Mouse (Mus musculus): ENCODE measurements at regions not wholly inside any gene's neighbourhood (a gene's known extent, or its start where the extent isn't known, plus 50 kb on each side); places are given as distances from the start of the nearest gene placed in this dataset.
"Not testable (repeated sequence)": the region's sequence is repeated elsewhere in the genome, so short reads cannot be mapped to it uniquely, and the experiment has no call there.

- 80% methylated on average over 5 of the region's 5 CpGs for WGBS
- Histone ChIP-seq H3K4me3 (ENCODE audit: low read depth, low read length) (no peak overlapping the region), H3K4me1 (ENCODE audit: control insufficient read depth, insufficient read depth, low read length) (no peaks in the 10 kb centered on the region), H3K27me3 (replicated peaks; ENCODE audit: control insufficient read depth, insufficient read depth, low read length) (no peaks in the 10 kb centered on the region), H3K4me2 (ENCODE audit: low read depth, low read length) (no peak overlapping the region), H3K36me3 (ENCODE audit: control insufficient read depth, insufficient read depth, low read length) (no peaks in the 10 kb centered on the region), H3K27ac (replicated peaks; ENCODE audit: low read depth, low read length) (no peak overlapping the region), H3K9ac (ENCODE audit: low read depth, low read length) (no peak overlapping the region), H3K9me3 (ENCODE audit: control insufficient read depth, low read length) (peaks cover 11% of the 10 kb centered on the region)
- ATAC-seq (ENCODE audit: low read depth): no peak
- no peak for DNase-seq (ENCODE audit: low spot score)
Measured at GRCm38 (mm10) chr7:87096500-87096899, 100.6 kb downstream of the Vmn2r79 start.

DNA sequence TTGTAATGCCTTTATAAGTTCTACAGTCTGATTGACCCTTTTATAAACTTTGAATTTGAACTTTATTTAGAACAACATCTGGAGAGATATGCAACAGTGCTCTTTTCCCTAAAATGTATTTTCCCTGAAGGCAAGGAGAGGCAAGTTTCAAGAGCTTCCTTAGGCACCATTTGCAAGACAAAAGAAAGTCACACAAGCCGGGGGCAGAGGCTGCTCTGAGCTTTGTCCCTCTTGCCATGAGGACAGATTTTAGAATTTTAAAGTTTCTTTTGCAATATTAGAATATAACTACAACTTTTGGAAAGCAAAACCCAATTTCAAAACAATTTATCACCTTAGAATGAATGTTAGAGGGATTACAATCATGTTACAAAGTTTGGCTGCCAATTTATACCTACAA, 103.7 kb downstream of the Vmn2r79 start:
- H3K4me3 ChIP-seq (ENCODE audit: low read depth, low read length); DNase-seq (ENCODE audit: low spot score); H3K27ac ChIP-seq (replicated peaks; ENCODE audit: low read depth, low read length); H3K4me2 ChIP-seq (ENCODE audit: low read depth, low read length); H3K9ac ChIP-seq (ENCODE audit: low read depth, low read length); H3K4me1 ChIP-seq (ENCODE audit: control insufficient read depth, insufficient read depth, low read length); ATAC-seq (ENCODE audit: low read depth); H3K27me3 ChIP-seq (replicated peaks; ENCODE audit: control insufficient read depth, insufficient read depth, low read length); H3K36me3 ChIP-seq (ENCODE audit: control insufficient read depth, insufficient read depth, low read length): not testable (repeated sequence)
- 56% methylated on average over 1 of the region's 1 CpGs for whole genome bisulfite sequencing
- peaks cover 11% of the 10 kb centered on the region for H3K9me3 ChIP-seq (ENCODE audit: control insufficient read depth, low read length)

DNA sequence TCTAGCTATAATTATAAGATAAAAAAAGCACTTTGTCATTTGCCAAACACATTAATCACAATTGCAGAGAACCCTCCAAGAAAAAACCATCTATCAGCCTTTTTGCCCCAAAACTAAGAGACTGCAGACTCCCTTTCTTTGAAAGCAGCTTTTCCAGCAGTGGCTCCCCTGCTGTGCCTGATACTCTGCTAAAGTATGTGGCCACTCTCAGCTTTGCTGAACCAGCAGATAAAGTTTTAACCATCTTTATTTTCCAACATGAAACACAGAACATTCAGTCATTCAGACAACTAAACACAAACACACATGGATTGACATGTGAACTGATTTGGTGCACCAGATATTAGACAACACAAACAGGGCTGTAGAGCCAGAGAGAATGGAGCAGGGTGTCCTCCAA, 104.5 kb downstream of the Vmn2r79 start:
- H3K9ac ChIP-seq (ENCODE audit: low read depth, low read length); H3K27me3 ChIP-seq (replicated peaks; ENCODE audit: control insufficient read depth, insufficient read depth, low read length); H3K4me2 ChIP-seq (ENCODE audit: low read depth, low read length); H3K4me3 ChIP-seq (ENCODE audit: low read depth, low read length); H3K36me3 ChIP-seq (ENCODE audit: control insufficient read depth, insufficient read depth, low read length); H3K4me1 ChIP-seq (ENCODE audit: control insufficient read depth, insufficient read depth, low read length); H3K27ac ChIP-seq (replicated peaks; ENCODE audit: low read depth, low read length); DNase-seq (ENCODE audit: low spot score); ATAC-seq (ENCODE audit: low read depth): not testable (repeated sequence)
- H3K9me3 ChIP-seq (ENCODE audit: control insufficient read depth, low read length): peaks cover 11% of the 10 kb centered on the region

- H3K27ac ChIP-seq (replicated peaks; ENCODE audit: low read depth, low read length); H3K4me3 ChIP-seq (ENCODE audit: low read depth, low read length); H3K4me1 ChIP-seq (ENCODE audit: control insufficient read depth, insufficient read depth, low read length); H3K27me3 ChIP-seq (replicated peaks; ENCODE audit: control insufficient read depth, insufficient read depth, low read length); H3K4me2 ChIP-seq (ENCODE audit: low read depth, low read length); ATAC-seq (ENCODE audit: low read depth); DNase-seq (ENCODE audit: low spot score); H3K36me3 ChIP-seq (ENCODE audit: control insufficient read depth, insufficient read depth, low read length); H3K9ac ChIP-seq (ENCODE audit: low read depth, low read length); H3K9me3 ChIP-seq (ENCODE audit: control insufficient read depth, low read length): not testable (repeated sequence)
- WGBS: 78% methylated on average over 5 of the region's 5 CpGs
Measured at GRCm38 (mm10) chr7:87101281-87101680, 105.4 kb downstream of the Vmn2r79 start.

- H3K36me3 ChIP-seq (ENCODE audit: control insufficient read depth, insufficient read depth, low read length): no peaks in the 10 kb centered on the region
- ATAC-seq (ENCODE audit: low read depth): 0 out of 2 replicates have a peak, but pooled peaks have one; percentile 63
- H3K4me2 ChIP-seq (ENCODE audit: low read depth, low read length): peak overlapping the region; percentile 41
- no peak overlapping the region for H3K4me3 ChIP-seq (ENCODE audit: low read depth, low read length)
- H3K9ac ChIP-seq (ENCODE audit: low read depth, low read length): peak overlapping the region; percentile 46; the same call in 1 of the 2 replicates
- DNase-seq (ENCODE audit: low spot score): peak; percentile 78
- no peaks in the 10 kb centered on the region for H3K9me3 ChIP-seq (ENCODE audit: control insufficient read depth, low read length)
- 30% methylated on average over 3 of the region's 3 CpGs for WGBS
- H3K4me1 ChIP-seq (ENCODE audit: control insufficient read depth, insufficient read depth, low read length): no peaks in the 10 kb centered on the region
- H3K27ac ChIP-seq (replicated peaks; ENCODE audit: low read depth, low read length): no peak overlapping the region
- no peaks in the 10 kb centered on the region for H3K27me3 ChIP-seq (replicated peaks; ENCODE audit: control insufficient read depth, insufficient read depth, low read length)
Measured at GRCm38 (mm10) chr7:87110312-87110984, 114.5 kb downstream of the Vmn2r79 start.

GRCm38 (mm10) chr7:87110985-87111372, 115.1 kb downstream of the Vmn2r79 start:
- Histone ChIP-seq H3K4me1 (ENCODE audit: control insufficient read depth, insufficient read depth, low read length) (no peaks in the 10 kb centered on the region), H3K36me3 (ENCODE audit: control insufficient read depth, insufficient read depth, low read length) (no peaks in the 10 kb centered on the region), H3K4me2 (ENCODE audit: low read depth, low read length) (peak overlapping the region; percentile 41), H3K4me3 (ENCODE audit: low read depth, low read length) (no peak overlapping the region), H3K27me3 (replicated peaks; ENCODE audit: control insufficient read depth, insufficient read depth, low read length) (no peaks in the 10 kb centered on the region), H3K9me3 (ENCODE audit: control insufficient read depth, low read length) (no peaks in the 10 kb centered on the region), H3K9ac (ENCODE audit: low read depth, low read length) (peak overlapping the region; percentile 46; the same call in 1 of the 2 replicates), H3K27ac (replicated peaks; ENCODE audit: low read depth, low read length) (no peak overlapping the region)
- no peak for ATAC-seq (ENCODE audit: low read depth)
- DNase-seq (ENCODE audit: low spot score): no peak
- WGBS: 55% methylated on average over 4 of the region's 4 CpGs

DNA sequence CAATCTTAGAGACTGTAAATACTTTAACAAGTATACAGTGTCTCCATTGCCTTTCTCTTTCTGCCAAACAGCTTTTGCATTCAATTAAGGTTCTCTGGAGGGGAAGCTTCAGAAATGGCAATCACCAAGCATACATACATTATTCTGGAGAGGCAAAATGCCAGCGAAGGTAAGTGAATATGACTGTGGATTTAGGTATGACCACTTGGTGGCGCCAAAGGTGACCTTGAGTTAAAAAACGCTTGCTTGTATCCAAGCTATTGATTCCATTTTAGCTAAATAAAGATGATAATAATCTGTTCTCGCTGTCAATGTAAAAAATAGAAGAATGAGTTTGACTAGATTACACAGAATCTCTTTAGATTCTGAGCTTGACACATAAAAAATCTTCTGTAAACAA, 117.7 kb downstream of the Vmn2r79 start:
- no peak for ATAC-seq (ENCODE audit: low read depth)
- Histone ChIP-seq H3K4me1 (ENCODE audit: control insufficient read depth, insufficient read depth, low read length) (no peaks in the 10 kb centered on the region), H3K4me3 (ENCODE audit: low read depth, low read length) (no peak overlapping the region), H3K9me3 (ENCODE audit: control insufficient read depth, low read length) (no peaks in the 10 kb centered on the region), H3K27me3 (replicated peaks; ENCODE audit: control insufficient read depth, insufficient read depth, low read length) (no peaks in the 10 kb centered on the region), H3K27ac (replicated peaks; ENCODE audit: low read depth, low read length) (no peak overlapping the region), H3K9ac (ENCODE audit: low read depth, low read length) (no peak overlapping the region), H3K36me3 (ENCODE audit: control insufficient read depth, insufficient read depth, low read length) (no peaks in the 10 kb centered on the region), H3K4me2 (ENCODE audit: low read depth, low read length) (no peak overlapping the region)
- 3% methylated on average over 4 of the region's 4 CpGs for WGBS
- DNase-seq (ENCODE audit: low spot score): peak; percentile 77

- Histone ChIP-seq H3K4me1 (ENCODE audit: control insufficient read depth, insufficient read depth, low read length) (no peaks in the 10 kb centered on the region), H3K27me3 (replicated peaks; ENCODE audit: control insufficient read depth, insufficient read depth, low read length) (no peaks in the 10 kb centered on the region), H3K27ac (replicated peaks; ENCODE audit: low read depth, low read length) (no peak overlapping the region)
Measured at GRCm38 (mm10) chr7:87122516-87122915, 123.4 kb upstream of the Nox4 start.

DNA sequence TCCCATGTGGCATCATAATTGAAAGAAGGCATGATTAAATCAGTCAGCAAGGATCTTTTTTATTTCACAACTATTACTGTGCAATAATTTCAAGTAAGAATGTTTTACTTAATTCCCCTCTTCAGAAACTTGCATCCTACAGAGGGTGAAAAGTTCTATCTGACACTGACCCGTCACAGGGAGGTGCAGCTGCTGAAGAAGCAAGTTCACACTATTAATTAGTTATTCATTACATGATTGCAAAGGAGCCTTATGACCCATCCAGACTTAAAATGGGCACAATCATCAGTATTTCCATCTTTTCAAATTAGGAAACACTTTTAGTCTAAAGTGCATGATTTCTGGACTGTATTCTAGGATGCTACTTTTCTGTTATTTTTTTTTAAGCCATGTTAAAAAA, 100.0 kb upstream of the Nox4 start:
- DNase-seq (ENCODE audit: low spot score) (no peak), ATAC-seq (ENCODE audit: low read depth) (no peak)
- no peaks in the 10 kb centered on the region for H3K9me3 ChIP-seq (ENCODE audit: control insufficient read depth, low read length)
- H3K4me1 ChIP-seq (ENCODE audit: control insufficient read depth, insufficient read depth, low read length): no peaks in the 10 kb centered on the region
- H3K36me3 ChIP-seq (ENCODE audit: control insufficient read depth, insufficient read depth, low read length): no peaks in the 10 kb centered on the region
- H3K4me2 ChIP-seq (ENCODE audit: low read depth, low read length): no peak overlapping the region
- H3K9ac ChIP-seq (ENCODE audit: low read depth, low read length): no peak overlapping the region
- H3K27ac ChIP-seq (replicated peaks; ENCODE audit: low read depth, low read length): no peak overlapping the region
- WGBS: 81% methylated on average over 1 of the region's 1 CpGs
- H3K27me3 ChIP-seq (replicated peaks; ENCODE audit: control insufficient read depth, insufficient read depth, low read length): no peaks in the 10 kb centered on the region
- no peak overlapping the region for H3K4me3 ChIP-seq (ENCODE audit: low read depth, low read length)

More at GRCm38 (mm10) chr7:87122516-87122915, 123.4 kb upstream of the Nox4 start:
- Histone ChIP-seq H3K4me3 (ENCODE audit: low read depth, low read length) (no peak overlapping the region), H3K9ac (ENCODE audit: low read depth, low read length) (no peak overlapping the region), H3K36me3 (ENCODE audit: control insufficient read depth, insufficient read depth, low read length) (no peaks in the 10 kb centered on the region), H3K9me3 (ENCODE audit: control insufficient read depth, low read length) (no peaks in the 10 kb centered on the region), H3K4me2 (ENCODE audit: low read depth, low read length) (no peak overlapping the region)
- DNase-seq (ENCODE audit: low spot score): no peak
- 75% methylated on average over 1 of the region's 1 CpGs for WGBS
- no peak for ATAC-seq (ENCODE audit: low read depth)

Data from embryonic facial prominence, embryonic 14.5 days (tissue).